Mouse (Mus musculus): ENCODE data around the gene Pcdh7.

Gene Pcdh7

DNA sequence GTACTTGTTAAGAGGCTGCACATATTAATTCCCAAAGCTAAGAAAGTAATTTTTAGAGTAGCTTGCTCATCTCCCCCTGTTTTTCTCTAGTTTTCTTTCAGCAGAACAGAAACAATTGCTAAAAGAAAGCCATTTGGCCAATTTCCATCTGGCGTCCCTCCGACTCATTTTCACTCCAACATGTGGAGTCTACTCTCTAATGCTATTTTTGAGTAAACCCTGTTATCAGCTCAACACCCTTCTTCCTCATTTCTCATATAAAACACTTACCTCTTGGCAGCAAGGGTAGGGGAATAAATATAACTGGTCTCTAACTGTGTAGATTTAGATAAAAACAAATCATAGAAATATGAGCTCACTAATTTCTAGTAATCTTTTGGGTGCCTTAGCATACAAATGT is 89.6 kb downstream of the Pcdh7 start:
- DNase-seq: no peak

DNA sequence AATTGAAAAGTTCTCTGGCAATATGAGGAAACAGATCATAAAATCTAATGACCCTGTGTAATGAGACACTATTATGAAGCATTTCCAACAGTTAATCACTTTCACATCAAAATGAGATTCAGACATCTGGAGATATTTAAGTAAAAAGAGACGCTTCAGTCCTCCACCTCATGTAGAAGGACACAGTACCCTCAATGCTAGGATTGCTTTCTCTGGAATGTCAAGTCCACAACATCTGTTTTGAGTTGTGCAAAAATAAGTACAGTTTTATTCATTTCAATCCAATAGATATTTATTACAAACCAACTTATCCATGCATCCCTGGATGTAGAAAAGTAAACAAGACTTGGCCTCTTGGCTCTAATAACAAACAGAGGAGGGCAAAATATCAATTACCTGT is 92.9 kb downstream of the Pcdh7 start:
- no peak for DNase-seq

DNA sequence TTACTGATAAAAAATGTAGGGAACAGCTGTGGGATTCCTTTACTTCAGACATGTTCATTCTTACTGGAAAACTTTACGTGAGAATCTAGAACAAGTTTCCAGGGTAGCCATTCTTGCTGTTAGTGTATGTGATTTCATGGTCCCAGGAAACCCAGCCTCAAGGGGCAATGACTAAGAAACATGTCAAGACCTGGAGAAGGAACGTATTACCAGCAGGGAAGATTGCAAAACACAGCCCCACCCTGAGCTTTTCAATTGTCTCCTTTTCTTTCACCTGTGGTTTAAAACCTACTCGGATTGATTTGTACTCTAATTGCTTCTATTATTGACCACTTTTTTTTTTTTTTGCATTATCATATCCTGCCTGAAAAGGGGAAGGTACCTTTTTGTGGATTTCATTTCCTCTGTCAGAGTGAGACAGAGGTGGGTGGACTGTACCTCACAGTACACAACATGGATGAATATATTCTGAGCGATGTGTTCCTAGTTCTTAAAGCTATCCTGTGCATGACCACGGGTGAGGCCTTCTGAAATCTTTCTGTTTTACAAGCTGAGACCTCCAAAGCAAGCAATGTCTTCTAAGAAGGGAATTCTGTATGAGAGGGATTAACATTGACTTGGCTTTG is 98.3 kb downstream of the Pcdh7 start:
- no peak for DNase-seq

DNA sequence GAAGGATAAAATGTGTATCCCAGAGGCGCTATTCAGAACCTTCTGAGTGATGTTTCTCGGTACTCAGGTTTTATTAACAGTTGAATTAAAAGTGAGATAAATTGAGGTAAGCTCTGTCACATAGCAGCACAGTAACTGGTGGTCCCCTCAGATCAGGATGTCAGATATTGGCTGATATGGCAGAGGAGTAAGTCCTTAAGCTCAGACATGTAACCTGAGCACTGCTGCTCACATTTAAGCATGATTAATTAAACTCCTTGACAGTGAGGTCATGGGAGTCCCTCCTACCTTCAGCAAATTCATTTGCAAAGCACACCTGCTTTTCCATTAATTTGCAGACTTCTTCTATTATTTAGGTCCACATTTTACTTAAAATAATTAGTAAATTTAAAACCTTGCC is 102.0 kb downstream of the Pcdh7 start:
- no peak for DNase-seq

DNA sequence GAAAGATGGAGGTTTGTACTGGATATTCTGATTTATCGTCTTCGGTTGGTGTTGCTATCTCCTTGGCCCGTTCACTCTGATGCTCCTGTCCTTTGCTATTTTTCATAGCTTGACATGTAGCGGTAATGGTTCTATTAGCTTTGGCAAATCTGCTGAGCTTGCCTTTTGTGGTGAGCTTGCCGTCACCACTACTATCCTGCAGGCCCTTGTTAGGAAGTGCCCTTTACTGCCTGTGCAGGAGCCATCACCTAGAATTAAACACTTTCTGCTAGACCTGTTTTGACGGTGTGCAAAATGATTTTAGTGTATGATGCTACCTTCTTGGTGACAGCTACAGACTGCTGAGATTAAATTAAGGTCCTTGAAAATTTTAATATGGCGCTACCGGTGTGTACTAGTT is 103.3 kb downstream of the Pcdh7 start:
- DNase-seq: no peak

DNA sequence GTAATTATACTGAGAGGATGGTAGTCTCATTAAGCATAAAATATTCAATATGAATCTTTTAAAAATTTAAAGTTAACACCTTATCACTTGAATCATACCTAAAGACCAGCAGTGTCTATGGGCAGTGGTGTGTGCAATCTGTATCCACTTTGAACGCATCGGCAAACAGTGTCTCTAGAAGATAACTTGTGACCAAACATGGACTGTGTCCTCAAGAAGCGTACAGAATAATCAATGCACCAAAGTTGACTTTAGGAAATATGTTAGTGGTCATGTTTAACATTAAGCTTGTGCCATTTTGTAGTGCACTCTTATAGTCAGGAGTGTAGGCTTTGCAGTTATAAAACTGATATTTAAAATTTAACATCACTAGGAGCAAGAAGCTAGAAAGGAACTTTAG is 110.7 kb downstream of the Pcdh7 start:
- no peak for DNase-seq

DNA sequence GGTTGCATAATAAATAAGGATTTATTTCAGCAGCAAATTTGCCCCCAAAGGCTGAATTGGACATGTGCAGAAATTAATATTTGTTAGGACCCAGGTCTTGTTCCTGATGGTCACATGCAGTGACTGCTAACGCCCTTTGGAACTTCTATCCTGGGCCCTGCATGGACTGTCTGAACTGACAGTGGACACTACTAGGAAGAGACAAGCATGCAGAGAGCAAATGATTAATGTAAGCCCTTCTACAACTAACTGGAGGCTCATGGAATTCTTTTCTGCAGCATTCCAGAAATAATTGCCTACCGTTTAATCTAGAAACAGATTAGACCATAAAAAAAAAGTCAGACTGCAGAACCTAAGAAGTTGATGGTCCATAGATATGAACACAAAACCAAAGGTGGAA is 119.4 kb downstream of the Pcdh7 start:
- DNase-seq: no peak

DNA sequence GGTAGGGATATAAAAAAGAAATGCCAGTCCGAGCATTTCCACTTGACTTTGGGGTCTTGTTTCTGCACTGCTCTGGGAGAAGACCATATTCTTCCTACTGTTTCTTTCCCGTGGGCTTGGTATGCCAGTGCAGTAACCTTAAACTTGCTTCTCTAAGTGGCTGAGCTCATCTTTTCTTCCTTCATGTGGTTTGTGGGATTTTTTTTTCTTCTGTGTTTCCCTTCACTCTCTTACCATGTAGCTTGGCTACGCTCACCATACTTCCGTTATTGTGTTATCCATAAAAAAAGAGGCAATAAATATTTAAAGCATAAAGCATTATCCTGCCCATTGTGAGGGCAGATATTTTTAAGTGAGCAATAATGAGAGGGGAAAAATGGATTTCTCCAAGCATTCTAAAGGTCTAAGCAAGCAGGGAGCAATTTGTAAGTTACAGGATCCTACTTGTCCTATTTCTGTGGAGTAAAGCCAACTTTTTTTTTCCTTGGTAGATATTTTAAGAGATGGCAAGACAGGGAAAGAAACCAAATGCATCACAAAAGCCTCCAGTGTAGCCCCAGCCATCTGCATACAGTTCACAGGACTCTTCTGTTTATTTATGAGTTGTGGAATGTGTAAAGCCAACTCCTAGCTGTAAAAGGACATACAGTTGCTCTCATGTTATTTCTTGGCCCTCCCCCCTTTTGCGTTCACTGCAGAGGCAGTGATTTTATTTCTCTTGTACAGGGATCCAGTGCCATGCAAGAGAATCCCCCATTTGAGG is 123.8 kb downstream of the Pcdh7 start:
- DNase-seq: no peak

DNA sequence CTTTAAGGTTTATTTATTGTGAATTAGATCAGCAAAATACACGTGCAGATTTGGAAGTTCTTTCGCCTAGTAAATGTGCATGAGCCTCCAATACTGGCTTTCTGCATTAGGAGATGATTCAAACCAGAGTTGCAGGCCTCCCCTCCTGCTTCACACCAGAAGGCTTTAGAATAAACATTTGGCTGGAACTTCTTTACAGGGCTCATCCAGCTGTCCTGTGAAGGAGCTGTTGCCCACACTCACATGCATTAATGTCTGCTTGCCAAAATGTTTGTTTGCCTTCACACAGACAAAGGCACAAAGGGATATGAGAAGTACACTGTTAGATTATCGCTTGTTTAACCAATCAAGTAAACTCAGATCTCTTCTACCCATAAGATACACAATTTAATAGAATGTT is 129.7 kb downstream of the Pcdh7 start:
- no peak for DNase-seq

DNA sequence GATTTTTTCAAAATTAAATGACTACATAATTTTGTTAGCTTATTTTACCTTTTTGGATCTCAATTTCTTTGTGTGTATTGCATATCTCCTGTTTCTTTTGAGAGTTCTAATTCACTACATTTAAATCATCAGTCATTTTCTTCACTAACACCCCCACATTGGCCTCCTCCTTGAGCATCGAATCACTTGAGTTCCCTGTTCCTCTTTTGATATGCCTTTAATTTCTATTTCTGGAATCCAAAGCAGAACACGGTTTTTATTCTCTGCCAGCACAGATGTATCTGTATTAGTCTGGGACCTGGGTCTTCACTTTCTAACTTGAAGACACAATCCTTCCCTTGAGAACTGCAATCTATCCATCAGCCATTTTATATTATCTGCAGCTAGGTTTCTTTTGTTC is 132.3 kb downstream of the Pcdh7 start:
- no peak for DNase-seq

DNA sequence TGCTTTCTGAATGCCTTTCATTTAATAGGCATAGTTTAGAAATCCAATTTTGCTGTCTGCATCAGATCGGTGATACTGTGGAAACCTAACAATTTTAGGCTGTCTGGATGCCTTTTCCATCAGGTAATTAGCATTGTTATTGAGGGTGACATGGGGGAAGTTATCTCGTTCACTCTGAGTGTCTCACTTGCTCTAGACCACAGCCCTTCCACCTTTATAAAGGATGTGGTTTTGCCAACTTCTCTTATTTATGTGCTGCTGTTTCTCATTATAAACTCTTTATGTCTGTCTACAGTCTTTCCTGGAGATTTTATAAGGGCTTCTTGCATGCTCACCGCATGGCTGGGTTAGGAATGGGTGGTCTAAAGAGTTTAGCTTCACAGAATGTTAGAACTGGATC is 139.5 kb downstream of the Pcdh7 start:
- DNase-seq: no peak

DNA sequence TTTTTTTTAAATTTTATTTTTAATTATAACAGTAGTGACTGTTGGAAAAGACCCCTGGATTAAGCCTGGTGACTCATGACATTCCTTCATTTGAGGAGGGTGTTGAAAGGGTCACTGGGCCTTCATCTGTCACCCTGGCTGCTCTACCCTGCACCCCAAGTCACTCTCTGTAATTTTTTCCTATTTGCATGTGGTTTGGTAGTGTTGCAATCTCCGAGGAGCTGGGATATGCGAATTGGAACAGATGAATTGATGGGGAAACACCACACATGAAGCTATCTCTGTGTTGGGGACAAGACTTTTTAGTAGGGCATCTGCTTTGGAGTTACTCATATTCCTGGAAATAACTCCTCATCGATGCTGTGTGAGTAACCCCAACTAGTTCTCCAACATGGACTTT is 146.5 kb downstream of the Pcdh7 start:
- no peak for DNase-seq

DNA sequence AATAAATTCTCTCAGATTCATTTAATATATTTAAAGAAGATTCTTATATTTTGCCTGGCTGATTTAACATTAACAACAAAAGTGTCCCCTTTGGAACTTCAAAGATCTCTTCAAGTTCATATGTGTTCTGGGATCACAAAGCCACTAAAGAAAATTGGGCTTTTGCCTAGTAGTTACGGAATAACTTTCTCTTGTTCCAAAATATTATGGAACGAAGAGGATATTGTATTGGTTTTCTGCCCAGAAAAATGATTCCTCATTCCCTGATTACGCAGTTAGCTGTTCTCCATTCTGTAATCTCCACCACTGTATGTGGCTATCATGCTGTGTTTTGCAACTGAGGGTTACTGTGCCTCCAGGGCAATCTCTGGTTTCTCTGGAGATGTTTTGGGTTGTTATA is 147.5 kb downstream of the Pcdh7 start:
- DNase-seq: no peak

DNA sequence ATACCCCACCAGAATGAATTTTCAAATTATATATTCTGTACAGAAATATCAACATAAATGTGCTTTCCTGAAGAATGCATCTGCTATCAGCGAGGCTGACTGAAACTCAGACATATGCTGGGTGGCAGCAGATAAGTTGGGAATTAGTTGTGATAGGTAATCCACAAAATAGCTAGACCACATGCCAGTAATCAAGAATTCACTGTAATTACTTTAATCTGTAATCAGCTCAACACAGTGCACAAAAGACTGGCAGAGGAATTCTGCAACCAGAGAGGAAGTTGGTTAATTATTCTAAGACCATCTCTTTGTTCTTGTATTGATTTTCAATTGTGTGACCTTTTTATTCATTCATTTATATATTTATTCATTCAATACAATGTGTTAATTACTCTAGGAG is 148.3 kb downstream of the Pcdh7 start:
- DNase-seq: no peak

DNA sequence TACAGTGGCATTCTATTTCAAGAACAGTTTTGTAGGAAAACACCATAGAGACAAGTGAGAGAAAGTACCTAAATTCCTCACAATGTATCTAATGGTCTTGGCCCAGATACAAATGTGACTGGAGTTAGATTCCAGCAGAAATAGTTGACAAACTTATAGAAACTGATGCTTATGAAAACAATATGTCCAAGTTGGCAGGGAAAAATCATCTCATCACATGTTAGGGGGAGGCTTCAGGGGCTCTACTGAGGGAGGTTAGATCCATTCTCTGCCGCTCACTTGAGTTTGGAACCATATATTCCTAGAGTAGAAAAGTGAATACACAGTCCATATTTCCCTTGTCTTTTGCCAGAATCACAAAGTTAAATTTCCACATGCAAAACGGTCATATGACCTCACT is 150.1 kb downstream of the Pcdh7 start:
- DNase-seq: no peak

DNA sequence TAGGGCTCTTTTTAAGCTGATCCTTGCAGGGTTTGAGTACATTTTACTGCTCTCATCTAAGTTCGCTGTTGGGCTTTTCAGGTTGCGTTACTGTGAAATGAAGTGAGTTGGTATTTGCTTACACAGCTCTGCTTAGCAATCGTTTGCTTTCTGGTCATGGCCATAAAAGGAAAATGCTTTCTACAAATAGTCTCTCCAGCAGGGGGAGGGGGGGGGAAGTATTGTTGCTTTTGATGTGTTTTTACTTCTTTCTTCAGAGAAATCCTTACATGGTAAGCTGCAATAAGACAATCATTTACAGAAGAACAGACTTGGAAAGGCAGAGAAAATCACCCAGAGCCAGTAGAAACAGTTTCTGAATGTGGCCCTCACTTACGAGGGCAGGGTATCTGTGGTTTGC is 150.9 kb downstream of the Pcdh7 start:
- no peak for DNase-seq

DNA sequence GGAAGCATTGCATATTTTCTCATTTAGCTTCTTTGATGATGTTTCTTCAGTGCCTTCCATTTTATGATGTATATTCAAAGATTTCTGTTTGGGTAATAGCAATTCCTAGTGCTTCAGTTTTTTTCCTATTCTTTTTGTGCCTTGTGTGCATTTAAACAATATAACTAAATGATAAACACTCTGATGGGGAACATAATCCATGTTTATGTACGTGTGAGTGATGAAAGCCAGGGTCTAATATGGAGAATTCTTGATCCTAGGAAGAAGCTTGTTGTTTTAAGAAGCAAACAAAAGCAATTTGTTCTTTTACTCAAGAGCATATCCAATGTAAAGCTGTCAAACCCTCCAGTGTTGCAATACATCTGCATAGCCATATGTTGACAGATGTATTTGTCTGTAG is 153.0 kb downstream of the Pcdh7 start:
- no peak for DNase-seq

DNA sequence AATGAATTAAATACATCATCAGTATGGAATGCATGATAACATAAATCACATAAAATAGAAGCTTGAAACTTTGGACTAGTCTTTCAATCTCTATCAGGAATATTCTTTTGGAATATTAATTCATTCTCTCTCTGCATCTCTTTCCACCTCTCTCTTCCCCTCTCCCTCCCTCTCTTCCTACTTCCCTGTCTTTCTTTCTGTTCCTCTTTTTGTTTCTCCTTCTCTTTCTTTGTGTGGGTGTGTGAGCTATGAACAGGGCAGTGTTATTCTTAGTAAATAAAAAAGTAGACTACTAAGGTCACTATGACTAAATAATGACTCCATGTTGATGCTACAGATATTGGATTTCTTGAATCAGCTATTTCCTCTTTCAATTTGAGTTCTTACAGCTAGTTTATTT is 167.2 kb downstream of the Pcdh7 start:
- DNase-seq: no peak

DNA sequence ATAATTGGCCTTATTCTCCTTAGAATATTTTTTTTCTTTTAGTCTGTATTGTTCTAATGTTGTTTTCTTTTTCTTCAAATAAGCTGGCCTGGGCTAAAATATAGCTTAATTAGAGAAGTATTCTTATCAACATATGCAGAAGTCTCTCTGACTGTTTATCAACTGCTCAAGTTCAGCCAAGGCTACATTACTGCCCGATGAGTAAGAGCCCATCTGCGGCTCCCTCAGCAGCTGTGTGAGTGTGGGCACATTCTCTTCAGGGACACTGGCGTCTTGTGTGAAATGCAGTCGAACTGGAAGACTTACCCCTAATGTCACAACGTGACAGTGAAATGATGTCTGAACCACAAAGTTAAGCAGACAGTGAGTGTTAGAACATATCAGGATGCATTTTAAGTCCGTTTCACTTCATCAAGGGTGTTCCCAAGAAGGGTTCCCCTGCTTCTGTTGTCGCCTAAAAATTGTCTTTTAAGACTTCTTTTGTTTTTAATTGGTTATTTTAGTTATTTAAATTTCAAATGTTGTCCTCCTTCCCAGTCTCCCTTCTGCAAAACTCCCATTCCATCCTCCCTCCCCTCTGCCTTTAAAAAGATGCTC is 181.3 kb downstream of the Pcdh7 start:
- DNase-seq: peak; percentile 2

DNA sequence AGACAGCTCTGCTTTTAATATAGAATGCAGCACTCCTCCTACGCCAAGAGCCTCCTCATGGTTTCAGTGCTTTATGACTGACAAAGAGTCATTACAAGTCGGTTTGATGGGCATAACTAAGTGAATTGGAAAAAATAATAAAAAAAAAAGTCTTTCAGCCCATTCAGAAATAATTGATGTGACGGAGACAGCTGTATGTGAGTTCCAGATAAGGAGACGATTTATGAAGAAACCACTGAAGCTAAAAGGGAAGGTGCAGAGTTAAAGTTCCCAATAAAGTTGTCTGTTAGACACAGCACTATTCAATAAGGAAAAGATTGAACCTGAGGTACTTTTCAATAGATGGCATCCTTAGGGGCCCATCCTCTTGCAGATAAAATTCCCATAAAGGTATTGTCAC is 189.5 kb downstream of the Pcdh7 start:
- no peak for DNase-seq

DNA sequence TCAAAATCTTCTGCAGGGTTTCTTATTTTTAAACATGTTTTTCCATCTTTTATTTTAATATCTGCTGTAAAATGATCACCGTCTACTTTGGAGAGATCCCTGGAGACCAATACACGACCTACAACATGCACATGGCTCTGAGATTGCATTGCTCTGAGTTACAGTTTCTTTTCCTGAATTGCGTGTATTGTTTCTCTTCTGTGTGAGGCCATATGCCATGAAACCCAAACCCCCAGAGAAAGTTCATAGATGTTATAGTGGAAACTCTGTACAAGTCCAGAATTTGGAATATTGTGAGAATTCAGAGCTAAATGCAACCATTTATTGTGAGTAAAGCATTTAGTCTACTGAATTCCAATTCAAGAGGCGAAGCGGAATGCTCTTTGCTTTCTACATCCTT is 203.4 kb downstream of the Pcdh7 start:
- no peak for DNase-seq

DNA sequence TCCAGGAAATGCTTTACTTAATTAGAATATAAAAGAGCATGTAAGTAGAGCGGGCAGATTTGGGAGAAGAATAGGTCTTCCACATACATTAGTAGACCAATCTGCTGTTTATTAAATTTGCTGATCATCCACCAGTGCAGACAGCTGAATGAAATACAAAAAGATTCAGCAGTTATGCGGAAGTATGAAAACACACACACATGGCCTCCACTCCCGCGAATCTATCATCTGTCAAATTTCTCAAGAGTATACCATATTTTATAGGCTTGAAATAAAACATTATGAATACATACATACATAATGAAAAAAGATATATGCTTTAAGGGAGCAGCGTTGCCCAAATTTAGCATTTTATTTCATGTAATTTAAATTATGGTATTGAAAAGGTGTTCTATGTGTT is 213.6 kb downstream of the Pcdh7 start:
- DNase-seq: no peak

DNA sequence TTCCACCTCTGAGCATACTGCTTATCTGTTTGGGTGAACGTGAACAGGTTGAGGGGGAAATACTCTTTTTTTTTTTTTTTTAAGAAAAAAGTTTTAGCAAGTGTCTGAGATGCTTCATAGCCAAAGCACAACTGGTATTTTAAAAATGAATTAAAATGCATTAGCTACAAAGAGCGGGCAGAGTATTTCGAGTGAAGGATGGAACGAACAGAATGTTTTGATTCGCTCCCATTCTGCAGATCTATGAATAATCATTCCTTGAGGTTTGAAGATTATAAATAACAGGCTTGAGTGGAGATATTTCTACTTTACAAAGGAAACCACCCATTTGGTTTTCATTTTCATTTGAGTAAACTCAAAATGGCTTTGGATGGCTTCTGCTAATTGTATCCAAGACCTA is 214.0 kb downstream of the Pcdh7 start:
- no peak for DNase-seq

DNA sequence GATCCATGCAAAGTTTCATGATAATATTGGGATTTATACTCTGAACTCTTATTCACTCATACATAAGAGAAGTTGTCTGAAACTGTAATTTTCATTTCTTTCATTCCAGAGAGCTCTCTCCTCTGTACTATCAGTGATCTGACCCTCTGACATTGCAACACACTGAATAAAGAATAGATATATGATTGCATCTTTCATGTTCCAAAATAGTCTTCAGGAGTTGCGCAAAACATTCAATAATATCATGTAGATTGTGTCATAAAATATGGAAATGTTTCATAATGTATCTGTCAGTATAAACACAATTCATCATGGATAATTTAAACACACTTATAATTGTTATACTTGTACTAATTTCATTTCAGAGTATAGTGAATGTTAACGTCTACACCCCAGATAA is 216.9 kb downstream of the Pcdh7 start:
- no peak for DNase-seq

DNA sequence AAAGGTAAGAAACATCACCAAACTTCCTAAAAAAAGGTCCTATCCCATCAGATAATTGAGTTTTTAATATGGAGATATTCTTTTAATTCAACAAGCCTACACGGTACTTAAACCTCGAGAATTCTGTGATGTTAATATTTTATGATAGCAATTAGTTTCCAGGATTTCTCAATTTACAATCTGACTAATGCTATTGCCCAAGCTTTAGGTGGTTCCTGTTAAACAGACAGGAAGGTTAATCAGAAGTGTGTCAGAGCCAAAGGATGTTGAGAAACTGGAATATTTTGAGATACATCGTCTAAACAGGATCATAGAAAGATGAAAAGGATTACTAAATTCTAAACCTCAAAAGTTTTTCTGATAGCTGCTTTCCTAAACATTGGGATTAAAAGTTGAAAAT is 222.7 kb downstream of the Pcdh7 start:
- no peak for DNase-seq

Data from lung, postnatal 14 days (tissue).